Mouse (Mus musculus): Measurements from ENCODE around the gene Slc28a1. TPM values are rescaled to one million over a fixed set of nuclear protein-coding genes. Genes with fewer than 3 reads are reported as not detected.
"Not testable (repeated sequence)": the region's sequence is repeated elsewhere in the genome, so short reads cannot be mapped to it uniquely, and the experiment has no call there.

Slc28a1 gene
- polyA plus RNA-seq, 1 experiment from 2014 or later: 0.05 TPM

GRCm38 (mm10) chr7:81198538-81198937, 83.9 kb downstream of the Slc28a1 start:
- no peak overlapping the region for H3K27ac ChIP-seq (replicated peaks)
- H3K4me1 ChIP-seq: peaks cover 9% of the 10 kb centered on the region
- H3K9me3 ChIP-seq (replicated peaks): no peaks in the 10 kb centered on the region
- no peaks in the 10 kb centered on the region for H3K27me3 ChIP-seq (replicated peaks)
- no peak overlapping the region for H3K4me3 ChIP-seq (replicated peaks)
- ATAC-seq (ENCODE audit: low FRiP score): no peak
- H3K36me3 ChIP-seq: no peaks in the 10 kb centered on the region
- 29% methylated on average over 4 of the region's 4 CpGs for WGBS
- no peak overlapping the region for H3K4me2 ChIP-seq
- H3K9ac ChIP-seq (replicated peaks): no peak overlapping the region

GRCm38 (mm10) chr7:81199109-81199508, 84.5 kb downstream of the Slc28a1 start:
- ATAC-seq (ENCODE audit: low FRiP score): no peak
- 74% methylated on average over 5 of the region's 5 CpGs for WGBS
- Histone ChIP-seq H3K27me3 (replicated peaks) (no peaks in the 10 kb centered on the region), H3K36me3 (no peaks in the 10 kb centered on the region), H3K4me3 (replicated peaks) (no peak overlapping the region), H3K4me1 (peaks cover 9% of the 10 kb centered on the region), H3K4me2 (no peak overlapping the region), H3K9me3 (replicated peaks) (no peaks in the 10 kb centered on the region), H3K27ac (replicated peaks) (no peak overlapping the region), H3K9ac (replicated peaks) (no peak overlapping the region)

GRCm38 (mm10) chr7:81199757-81200156, 85.2 kb downstream of the Slc28a1 start:
- Histone ChIP-seq H3K9ac (replicated peaks) (no peak overlapping the region), H3K4me2 (no peak overlapping the region), H3K4me1 (peaks cover 9% of the 10 kb centered on the region), H3K27me3 (replicated peaks) (no peaks in the 10 kb centered on the region), H3K27ac (replicated peaks) (no peak overlapping the region), H3K9me3 (replicated peaks) (no peaks in the 10 kb centered on the region), H3K36me3 (no peaks in the 10 kb centered on the region), H3K4me3 (replicated peaks) (no peak overlapping the region)
- ATAC-seq (ENCODE audit: low FRiP score): no peak
- WGBS: 65% methylated on average over 4 of the region's 4 CpGs

DNA sequence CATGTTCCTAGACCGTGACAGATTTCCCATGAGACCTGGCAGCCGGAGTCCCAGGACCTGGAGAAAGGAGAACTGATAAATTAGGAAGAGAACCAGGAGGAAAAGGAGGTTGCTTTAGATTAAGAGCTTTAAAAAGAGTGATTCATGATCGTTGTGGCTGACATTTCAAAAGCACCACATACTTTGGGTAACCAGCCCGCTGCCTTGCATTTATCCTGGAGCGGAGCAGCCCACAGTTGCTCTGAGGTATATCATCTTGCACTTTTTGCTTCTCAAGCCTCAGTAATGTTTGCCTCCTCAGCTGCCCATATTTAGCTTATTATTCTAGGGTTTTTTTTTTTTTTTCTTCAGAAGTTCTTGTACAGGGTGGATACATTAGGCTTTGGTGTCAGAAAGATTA, 87.8 kb downstream of the Slc28a1 start:
- H3K4me3 ChIP-seq (replicated peaks): no peak overlapping the region
- no peaks in the 10 kb centered on the region for H3K27me3 ChIP-seq (replicated peaks)
- no peaks in the 10 kb centered on the region for H3K9me3 ChIP-seq (replicated peaks)
- WGBS: 58% methylated on average over 5 of the region's 5 CpGs
- no peak overlapping the region for H3K4me2 ChIP-seq
- H3K9ac ChIP-seq (replicated peaks): no peak overlapping the region
- H3K36me3 ChIP-seq: no peaks in the 10 kb centered on the region
- H3K4me1 ChIP-seq: peaks cover 9% of the 10 kb centered on the region
- H3K27ac ChIP-seq (replicated peaks): no peak overlapping the region
- no peak for ATAC-seq (ENCODE audit: low FRiP score)

- not testable (repeated sequence) for H3K9ac ChIP-seq (replicated peaks); H3K27ac ChIP-seq (replicated peaks); ATAC-seq (ENCODE audit: low FRiP score); H3K9me3 ChIP-seq (replicated peaks); H3K27me3 ChIP-seq (replicated peaks); H3K4me3 ChIP-seq (replicated peaks); H3K36me3 ChIP-seq; H3K4me1 ChIP-seq; H3K4me2 ChIP-seq
- WGBS: 89% methylated on average over 10 of the region's 10 CpGs
Observed at GRCm38 (mm10) chr7:81203576-81203975, 89.0 kb downstream of the Slc28a1 start.

DNA sequence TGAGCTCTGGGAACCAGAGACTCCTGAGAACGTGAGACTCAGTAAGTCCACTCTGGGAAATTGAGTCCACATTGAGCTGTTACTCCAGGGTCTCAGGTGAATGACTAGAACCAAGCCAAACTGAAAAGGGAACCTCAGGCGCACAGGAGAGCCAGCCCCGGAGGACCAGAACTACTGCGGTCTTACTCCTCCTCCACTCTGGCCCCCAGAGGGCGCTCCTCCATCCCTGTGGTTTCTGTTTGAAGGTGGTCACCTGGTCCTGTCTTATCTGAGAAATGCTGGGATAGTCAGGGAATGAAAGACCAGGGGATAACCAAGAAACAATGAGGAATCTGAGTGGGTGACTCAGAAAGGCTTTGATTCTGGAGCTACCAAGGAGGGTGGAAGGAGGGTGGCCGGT, 94.3 kb downstream of the Slc28a1 start:
- Histone ChIP-seq H3K9ac (replicated peaks) (no peak overlapping the region), H3K27me3 (replicated peaks) (peaks cover 40% of the 10 kb centered on the region), H3K9me3 (replicated peaks) (no peaks in the 10 kb centered on the region), H3K4me2 (no peak overlapping the region), H3K27ac (replicated peaks) (no peak overlapping the region), H3K4me3 (replicated peaks) (no peak overlapping the region), H3K36me3 (no peaks in the 10 kb centered on the region), H3K4me1 (peaks cover 20% of the 10 kb centered on the region)
- 20% methylated on average over 6 of the region's 6 CpGs for WGBS
- ATAC-seq (ENCODE audit: low FRiP score): no peak

DNA sequence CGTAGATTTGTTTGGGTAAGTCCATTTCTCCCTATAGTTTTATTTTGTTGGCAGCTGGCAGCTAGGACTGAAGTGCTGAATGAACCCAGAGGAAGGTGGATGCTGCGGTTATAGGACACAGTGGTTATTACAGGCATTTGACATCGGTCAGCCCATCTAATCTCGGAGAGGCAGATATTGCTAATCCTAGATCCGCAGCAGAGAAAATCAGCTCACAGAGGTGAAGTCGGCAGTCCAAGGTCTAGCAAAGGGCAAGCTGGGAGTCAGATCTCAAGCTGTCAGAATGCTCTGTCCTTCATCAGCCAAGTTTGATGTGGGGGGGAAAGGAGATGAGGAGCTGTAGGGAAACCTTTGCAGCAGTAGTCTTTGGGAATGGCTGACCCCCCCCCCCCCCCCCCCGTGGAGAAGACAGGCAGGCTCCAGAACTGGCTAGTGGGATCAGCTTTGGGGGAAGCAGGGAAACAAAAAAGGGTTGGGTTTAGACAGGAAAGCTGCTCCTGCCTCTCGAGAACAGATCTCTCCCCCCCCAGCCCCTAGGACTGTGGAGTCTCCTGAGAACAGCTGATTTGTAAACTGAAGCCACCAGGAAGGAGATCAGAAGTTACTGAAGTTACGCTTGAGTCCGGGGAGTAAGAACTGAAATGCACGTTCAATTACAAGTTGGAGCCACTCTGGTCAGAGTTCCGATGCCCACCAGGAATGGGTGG, 95.5 kb downstream of the Slc28a1 start:
- H3K4me3 ChIP-seq (replicated peaks): no peak overlapping the region
- peaks cover 21% of the 10 kb centered on the region for H3K4me1 ChIP-seq
- H3K9me3 ChIP-seq (replicated peaks): no peaks in the 10 kb centered on the region
- H3K27ac ChIP-seq (replicated peaks): no peak overlapping the region
- no peaks in the 10 kb centered on the region for H3K36me3 ChIP-seq
- H3K9ac ChIP-seq (replicated peaks): no peak overlapping the region
- no peak for ATAC-seq (ENCODE audit: low FRiP score)
- peaks cover 52% of the 10 kb centered on the region for H3K27me3 ChIP-seq (replicated peaks)
- H3K4me2 ChIP-seq: no peak overlapping the region
- 61% methylated on average over 12 of the region's 12 CpGs for WGBS

DNA sequence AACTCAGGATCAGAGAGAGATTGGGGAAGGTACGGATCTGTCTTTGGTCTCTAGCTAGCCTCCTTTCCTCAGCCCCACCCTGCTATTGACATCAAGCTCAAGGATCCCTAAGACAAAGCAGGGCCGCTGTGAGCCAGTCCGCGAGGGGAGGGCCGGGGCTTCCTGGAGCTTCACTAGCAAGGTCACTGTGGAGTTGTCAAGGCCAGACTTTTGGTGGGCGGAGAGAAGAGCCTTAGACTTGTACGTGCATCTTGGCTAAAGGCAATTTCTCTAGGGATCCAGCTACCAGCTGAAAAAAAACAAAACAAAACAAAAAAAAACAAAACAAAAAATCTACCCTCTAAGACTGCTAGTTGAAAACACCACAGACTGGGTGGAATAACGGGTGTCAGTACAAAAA, 97.2 kb downstream of the Slc28a1 start:
- H3K4me2 ChIP-seq: peak overlapping the region; percentile 61
- ATAC-seq (ENCODE audit: low FRiP score): no peak
- H3K9ac ChIP-seq (replicated peaks): no peak overlapping the region
- peak overlapping the region; percentile 48 for H3K4me3 ChIP-seq (replicated peaks)
- peaks cover 62% of the 10 kb centered on the region for H3K27me3 ChIP-seq (replicated peaks)
- no peaks in the 10 kb centered on the region for H3K9me3 ChIP-seq (replicated peaks)
- H3K36me3 ChIP-seq: no peaks in the 10 kb centered on the region
- H3K4me1 ChIP-seq: peaks cover 21% of the 10 kb centered on the region
- WGBS: 4% methylated on average over 8 of the region's 8 CpGs
- no peak overlapping the region for H3K27ac ChIP-seq (replicated peaks)

- peak; percentile 45; the same call in 1 of the 2 replicates for ATAC-seq (ENCODE audit: low FRiP score)
- under 1% methylated on average over 22 of the region's 22 CpGs for WGBS
- H3K4me2 ChIP-seq: peak overlapping the region; percentile 61
- H3K9ac ChIP-seq (replicated peaks): 0 out of 2 replicates have a peak overlapping the region, but pooled peaks have one; percentile 2
- no peaks in the 10 kb centered on the region for H3K36me3 ChIP-seq
- H3K9me3 ChIP-seq (replicated peaks): no peaks in the 10 kb centered on the region
- H3K4me1 ChIP-seq: peaks cover 21% of the 10 kb centered on the region
- H3K4me3 ChIP-seq (replicated peaks): peak overlapping the region; percentile 48
- H3K27me3 ChIP-seq (replicated peaks): peaks cover 62% of the 10 kb centered on the region
- peak overlapping the region; percentile 52 for H3K27ac ChIP-seq (replicated peaks)
Observed at GRCm38 (mm10) chr7:81212261-81212681, 97.7 kb downstream of the Slc28a1 start.

DNA sequence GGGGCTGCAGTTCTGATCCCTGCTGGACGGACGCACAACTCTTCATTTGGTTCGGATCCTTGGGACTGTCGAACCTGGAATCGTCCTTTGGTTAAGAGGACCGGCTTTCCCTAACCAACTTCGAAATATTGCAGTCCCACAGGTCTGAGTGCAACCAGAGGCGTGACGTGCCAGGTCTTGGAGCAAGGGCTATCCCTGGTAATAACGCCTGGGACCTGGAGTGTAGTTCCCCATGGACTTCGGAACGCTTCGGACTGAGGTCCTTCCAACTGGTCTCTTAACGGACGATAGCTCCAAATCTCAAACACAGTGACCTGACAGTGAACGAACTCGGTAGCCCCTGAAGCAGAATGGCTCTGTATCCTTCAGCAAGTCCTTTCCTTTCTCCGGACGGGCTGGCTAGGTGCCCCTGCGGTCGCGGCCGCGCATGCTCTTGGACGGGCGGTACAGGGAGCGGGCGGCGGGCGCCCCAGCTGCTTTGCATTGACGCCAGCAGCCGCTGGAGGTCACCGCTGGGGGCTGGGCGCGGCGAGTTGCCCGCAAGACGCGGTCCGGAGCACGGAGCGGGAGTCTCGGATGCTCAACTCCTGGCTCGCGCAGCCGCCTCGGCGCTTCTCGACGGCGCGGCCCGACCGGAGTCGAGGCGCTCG, 98.2 kb downstream of the Slc28a1 start:
- Histone ChIP-seq H3K4me2 (peak overlapping the region; percentile 61), H3K9me3 (replicated peaks) (no peaks in the 10 kb centered on the region), H3K27ac (replicated peaks) (peak overlapping the region; percentile 52), H3K36me3 (no peaks in the 10 kb centered on the region), H3K27me3 (replicated peaks) (peaks cover 62% of the 10 kb centered on the region), H3K4me1 (peaks cover 21% of the 10 kb centered on the region), H3K4me3 (replicated peaks) (peak overlapping the region; percentile 48), H3K9ac (replicated peaks) (0 out of 2 replicates have a peak overlapping the region, but pooled peaks have one; percentile 26)
- under 1% methylated on average over 57 of the region's 57 CpGs for WGBS
- peak; percentile 90 for ATAC-seq (ENCODE audit: low FRiP score)

DNA sequence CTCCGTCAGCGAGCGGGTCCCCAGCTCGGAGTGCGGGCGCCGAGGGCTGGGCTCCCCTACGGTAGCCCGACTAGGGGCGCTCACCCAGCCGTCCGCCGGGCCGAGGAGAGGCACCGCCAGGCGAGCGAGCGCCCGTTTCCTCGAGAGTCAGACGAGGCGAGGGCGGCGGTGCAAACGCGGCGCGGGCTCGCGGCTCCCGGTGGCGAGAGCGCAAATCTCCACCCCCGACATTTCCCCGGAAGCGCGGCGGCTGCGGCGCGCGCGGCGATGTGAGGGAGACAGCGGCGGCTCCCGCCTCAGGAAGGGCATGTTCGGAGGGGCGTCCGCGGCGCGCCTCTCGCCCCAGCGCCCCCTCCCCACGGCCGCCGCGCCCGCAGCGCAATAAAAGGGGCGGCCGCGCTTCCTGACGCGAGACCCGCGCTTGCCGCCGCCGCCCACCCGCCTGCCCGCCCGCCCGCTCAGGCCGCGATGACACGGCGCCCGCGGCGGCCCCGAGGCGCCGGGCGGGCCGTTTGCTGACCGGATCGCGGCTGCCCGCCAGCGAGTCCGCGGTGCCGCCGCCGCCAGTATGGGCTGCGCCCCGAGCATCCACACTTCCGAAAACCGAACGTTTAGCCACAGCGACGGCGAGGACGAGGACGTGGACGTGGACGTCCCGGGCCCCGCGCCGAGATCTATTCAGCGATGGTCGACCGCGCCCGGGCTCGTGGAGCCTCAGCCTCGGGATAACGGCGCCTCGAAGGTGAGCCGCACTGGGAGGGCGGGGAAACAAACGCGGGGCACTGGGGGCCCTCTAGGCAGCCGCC, 99.0 kb downstream of the Slc28a1 start, which contains the start of gene Pde8a:
Gene Pde8a (plus strand): TSS at position 250 of the 806 bp plus-strand sequence.
- ATAC-seq (ENCODE audit: low FRiP score): 0 out of 2 replicates have a peak, but pooled peaks have one; percentile 10
- peaks cover 21% of the 10 kb centered on the region for H3K4me1 ChIP-seq
- no peaks in the 10 kb centered on the region for H3K36me3 ChIP-seq
- 1% methylated on average over 106 of the region's 128 CpGs for WGBS
- H3K9ac ChIP-seq (replicated peaks): peak within 1 kb of the TSS; percentile 26; the same call in 1 of the 2 replicates
- peak within 1 kb of the TSS; percentile 48 for H3K4me3 ChIP-seq (replicated peaks)
- peaks cover 62% of the 10 kb centered on the region for H3K27me3 ChIP-seq (replicated peaks)
- H3K4me2 ChIP-seq: peak within 1 kb of the TSS; percentile 61
- no peaks in the 10 kb centered on the region for H3K9me3 ChIP-seq (replicated peaks)
- peak within 1 kb of the TSS; percentile 52 for H3K27ac ChIP-seq (replicated peaks)

Measured in neural tube, embryonic 15.5 days (tissue).